Mouse (Mus musculus): ENCODE measurements around the gene Tcf7l1. TPM values are rescaled to one million over a fixed set of nuclear protein-coding genes. Genes with fewer than 3 reads are reported as not detected.

Tcf7l1 gene
- polyA plus RNA-seq, 1 experiment from 2014 or later = 5.7 TPM

DNA sequence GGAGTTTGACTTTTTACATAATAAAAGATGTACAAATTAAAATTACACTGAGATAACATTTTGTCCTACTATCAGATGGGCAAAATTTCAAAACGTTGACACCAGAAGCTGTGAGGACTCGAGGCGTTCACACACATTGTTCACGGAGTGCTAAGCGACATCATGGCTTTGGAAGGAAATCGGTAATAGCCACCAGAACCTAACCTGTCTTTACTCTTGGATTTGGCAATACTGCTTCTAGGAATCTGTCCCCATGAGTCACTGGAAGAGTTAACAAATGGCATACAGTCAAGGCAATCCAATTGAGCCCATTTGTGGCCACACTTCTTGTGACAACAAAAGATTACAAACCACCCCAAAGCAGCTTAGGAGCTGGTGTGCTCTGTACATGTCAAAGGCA is 14.6 kb upstream of the Tcf7l1 start:
- H3K4me2 ChIP-seq (ENCODE audit: low read depth, low read length) = no peak overlapping the region
- ATAC-seq (peak; percentile 83), DNase-seq (no peak)
- no peak overlapping the region for H3K4me3 ChIP-seq (ENCODE audit: low read depth, low read length)
- WGBS (ENCODE audit: insufficient replicate concordance) = 72% methylated on average over 6 of the region's 6 CpGs
- no peaks in the 10 kb centered on the region for H3K9me3 ChIP-seq (ENCODE audit: low read length)
- no peak overlapping the region for H3K27ac ChIP-seq (ENCODE audit: low read depth)
- no peak overlapping the region for H3K9ac ChIP-seq (replicated peaks)
- no peak for TF ChIP-seq EP300 (IDR thresholded peaks at IDR 0.05; ENCODE audit: low read depth)
- TF ChIP-seq CTCF (IDR thresholded peaks at IDR 0.05; ENCODE audit: low read depth) = no peak
- H3K36me3 ChIP-seq (replicated peaks; ENCODE audit: insufficient read depth, low read length) = no peaks in the 10 kb centered on the region
- H3K4me1 ChIP-seq (ENCODE audit: insufficient read depth) = no peaks in the 10 kb centered on the region
- no peaks in the 10 kb centered on the region for H3K27me3 ChIP-seq (ENCODE audit: insufficient read depth, low read length)

GRCm38 (mm10) chr6:72802119-72802518 is 13.1 kb upstream of the Tcf7l1 start:
- 78% methylated on average over 6 of the region's 6 CpGs for WGBS (ENCODE audit: insufficient replicate concordance)
- DNase-seq = no peak
- Histone ChIP-seq H3K9ac (replicated peaks) (no peak overlapping the region), H3K4me1 (ENCODE audit: insufficient read depth) (no peaks in the 10 kb centered on the region), H3K4me3 (ENCODE audit: low read depth, low read length) (no peak overlapping the region), H3K27me3 (ENCODE audit: insufficient read depth, low read length) (no peaks in the 10 kb centered on the region), H3K9me3 (ENCODE audit: low read length) (no peaks in the 10 kb centered on the region), H3K36me3 (replicated peaks; ENCODE audit: insufficient read depth, low read length) (no peaks in the 10 kb centered on the region), H3K27ac (ENCODE audit: low read depth) (no peak overlapping the region), H3K4me2 (ENCODE audit: low read depth, low read length) (no peak overlapping the region)
- TF ChIP-seq EP300 (IDR thresholded peaks at IDR 0.05; ENCODE audit: low read depth) (no peak), CTCF (IDR thresholded peaks at IDR 0.05; ENCODE audit: low read depth) (no peak)
- no peak for ATAC-seq

- 37% methylated on average over 2 of the region's 2 CpGs for WGBS (ENCODE audit: insufficient replicate concordance)
- Histone ChIP-seq H3K4me3 (ENCODE audit: low read depth, low read length) (no peak overlapping the region), H3K9ac (replicated peaks) (no peak overlapping the region), H3K4me1 (ENCODE audit: insufficient read depth) (no peaks in the 10 kb centered on the region), H3K36me3 (replicated peaks; ENCODE audit: insufficient read depth, low read length) (no peaks in the 10 kb centered on the region), H3K27ac (ENCODE audit: low read depth) (no peak overlapping the region), H3K27me3 (ENCODE audit: insufficient read depth, low read length) (no peaks in the 10 kb centered on the region), H3K4me2 (ENCODE audit: low read depth, low read length) (no peak overlapping the region), H3K9me3 (ENCODE audit: low read length) (no peaks in the 10 kb centered on the region)
- ATAC-seq (no peak), DNase-seq (no peak)
- TF ChIP-seq EP300 (IDR thresholded peaks at IDR 0.05; ENCODE audit: low read depth) = no peak
- TF ChIP-seq CTCF (IDR thresholded peaks at IDR 0.05; ENCODE audit: low read depth) = no peak
Measured at GRCm38 (mm10) chr6:72800641-72801040, 11.6 kb upstream of the Tcf7l1 start.

DNA sequence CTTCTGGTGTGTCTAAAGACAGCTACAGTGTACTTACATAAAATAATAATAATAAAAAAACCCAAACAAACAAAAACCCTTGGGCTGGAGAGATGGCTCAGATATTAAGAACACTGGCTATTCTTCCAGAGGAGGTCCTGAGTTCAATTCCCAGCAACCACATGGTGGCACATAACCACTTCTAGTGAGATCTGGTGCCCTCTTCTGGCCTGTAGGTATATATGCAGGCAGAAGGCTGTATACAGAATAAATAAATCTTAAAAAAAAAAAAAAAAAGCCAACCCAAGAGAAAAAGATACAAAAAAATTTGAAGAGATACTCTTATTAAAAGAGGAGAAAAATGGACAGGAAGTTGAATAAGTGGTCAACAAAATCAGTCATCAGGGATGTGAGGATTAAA is 8.7 kb upstream of the Tcf7l1 start:
- no peak overlapping the region for H3K27ac ChIP-seq (ENCODE audit: low read depth)
- H3K4me3 ChIP-seq (ENCODE audit: low read depth, low read length) = no peak overlapping the region
- no peak overlapping the region for H3K4me2 ChIP-seq (ENCODE audit: low read depth, low read length)
- H3K9ac ChIP-seq (replicated peaks) = no peak overlapping the region
- TF ChIP-seq CTCF (IDR thresholded peaks at IDR 0.05; ENCODE audit: low read depth) (no peak), EP300 (IDR thresholded peaks at IDR 0.05; ENCODE audit: low read depth) (no peak)
- H3K36me3 ChIP-seq (replicated peaks; ENCODE audit: insufficient read depth, low read length) = no peaks in the 10 kb centered on the region
- no peaks in the 10 kb centered on the region for H3K27me3 ChIP-seq (ENCODE audit: insufficient read depth, low read length)
- no peak for ATAC-seq
- H3K4me1 ChIP-seq (ENCODE audit: insufficient read depth) = no peaks in the 10 kb centered on the region
- no peak for DNase-seq
- no peaks in the 10 kb centered on the region for H3K9me3 ChIP-seq (ENCODE audit: low read length)

GRCm38 (mm10) chr6:72795444-72795843 is 6.4 kb upstream of the Tcf7l1 start:
- WGBS (ENCODE audit: insufficient replicate concordance) = 67% methylated on average over 16 of the region's 16 CpGs

GRCm38 (mm10) chr6:72794870-72795269 is 5.8 kb upstream of the Tcf7l1 start:
- Histone ChIP-seq H3K9me3 (ENCODE audit: low read length) (no peaks in the 10 kb centered on the region), H3K4me2 (ENCODE audit: low read depth, low read length) (no peak overlapping the region), H3K9ac (replicated peaks) (no peak overlapping the region), H3K27me3 (ENCODE audit: insufficient read depth, low read length) (no peaks in the 10 kb centered on the region), H3K4me1 (ENCODE audit: insufficient read depth) (no peaks in the 10 kb centered on the region), H3K4me3 (ENCODE audit: low read depth, low read length) (no peak overlapping the region), H3K27ac (ENCODE audit: low read depth) (no peak overlapping the region), H3K36me3 (replicated peaks; ENCODE audit: insufficient read depth, low read length) (no peaks in the 10 kb centered on the region)
- DNase-seq = no peak
- no peak for ATAC-seq
- 62% methylated on average over 7 of the region's 7 CpGs for WGBS (ENCODE audit: insufficient replicate concordance)
- TF ChIP-seq CTCF (IDR thresholded peaks at IDR 0.05; ENCODE audit: low read depth) = no peak
- TF ChIP-seq EP300 (IDR thresholded peaks at IDR 0.05; ENCODE audit: low read depth) = no peak

More at GRCm38 (mm10) chr6:72795444-72795843, 6.4 kb upstream of the Tcf7l1 start:
- Histone ChIP-seq H3K27ac (ENCODE audit: low read depth) (no peak overlapping the region), H3K27me3 (ENCODE audit: insufficient read depth, low read length) (no peaks in the 10 kb centered on the region), H3K4me1 (ENCODE audit: insufficient read depth) (no peaks in the 10 kb centered on the region), H3K4me2 (ENCODE audit: low read depth, low read length) (no peak overlapping the region), H3K9me3 (ENCODE audit: low read length) (no peaks in the 10 kb centered on the region), H3K9ac (replicated peaks) (no peak overlapping the region), H3K4me3 (ENCODE audit: low read depth, low read length) (no peak overlapping the region), H3K36me3 (replicated peaks; ENCODE audit: insufficient read depth, low read length) (no peaks in the 10 kb centered on the region)
- no peak for TF ChIP-seq EP300 (IDR thresholded peaks at IDR 0.05; ENCODE audit: low read depth)
- DNase-seq (no peak), ATAC-seq (no peak)

DNA sequence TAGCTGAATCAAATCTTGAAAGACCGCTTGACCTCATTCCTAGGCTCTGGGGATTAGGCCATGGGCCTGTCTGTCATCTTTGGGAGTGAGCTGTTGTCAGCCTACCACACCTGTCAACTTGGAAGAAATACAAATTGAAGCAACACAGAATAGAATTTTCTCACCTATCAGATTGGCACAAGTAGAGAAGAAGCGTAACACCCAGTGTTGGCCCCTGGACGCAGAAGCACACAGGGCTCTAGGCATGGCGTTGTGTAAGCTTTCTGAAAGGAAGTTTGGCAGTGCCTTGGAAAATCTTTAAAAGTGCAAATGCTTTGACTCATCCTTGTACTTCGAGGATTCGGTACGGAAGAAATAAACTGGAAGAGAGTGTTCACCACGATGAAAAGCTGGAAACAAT is 3.6 kb upstream of the Tcf7l1 start:
- H3K9ac ChIP-seq (replicated peaks) = no peak overlapping the region
- H3K9me3 ChIP-seq (ENCODE audit: low read length) = no peaks in the 10 kb centered on the region
- TF ChIP-seq EP300 (IDR thresholded peaks at IDR 0.05; ENCODE audit: low read depth) = no peak
- no peak for TF ChIP-seq CTCF (IDR thresholded peaks at IDR 0.05; ENCODE audit: low read depth)
- ATAC-seq (no peak), DNase-seq (no peak)
- no peak overlapping the region for H3K27ac ChIP-seq (ENCODE audit: low read depth)
- no peaks in the 10 kb centered on the region for H3K4me1 ChIP-seq (ENCODE audit: insufficient read depth)
- H3K36me3 ChIP-seq (replicated peaks; ENCODE audit: insufficient read depth, low read length) = no peaks in the 10 kb centered on the region
- WGBS (ENCODE audit: insufficient replicate concordance) = 84% methylated on average over 8 of the region's 8 CpGs
- no peak overlapping the region for H3K4me2 ChIP-seq (ENCODE audit: low read depth, low read length)
- no peak overlapping the region for H3K4me3 ChIP-seq (ENCODE audit: low read depth, low read length)
- H3K27me3 ChIP-seq (ENCODE audit: insufficient read depth, low read length) = peaks cover 11% of the 10 kb centered on the region
